Mouse (Mus musculus) myocyte (in vitro differentiated cells): ENCODE measurements at regions not wholly inside any gene's neighbourhood (a gene's known extent, or its start where the extent isn't known, plus 50 kb on each side); places are given as distances from the start of the nearest gene placed in this dataset.

Experiments used
- MYOG ChIP-seq, 3 experiments: IDR thresholded peaks; one replicate each; pipeline ENCODE4 v1.6.1; 2011; ENCODE audit warnings: control low read depth in 2 of 3, low read depth in 2 of 3, mild to moderate bottlenecking in 2 of 3; ENCODE audit not compliant: insufficient read length in 2 of 3, control insufficient read depth in 1 of 3, insufficient read depth in 1 of 3
- POLR2A ChIP-seq: IDR thresholded peaks from one replicate; pipeline ENCODE4 v1.6.1; 2011; ENCODE audit warnings: low read depth, mild to moderate bottlenecking, control low read depth, moderate library complexity; ENCODE audit not compliant: insufficient read length
- POLR2AphosphoS2 ChIP-seq: IDR thresholded peaks from one replicate; pipeline ENCODE4 v1.6.1; 2011; ENCODE audit warnings: low read depth, control low read depth; ENCODE audit not compliant: insufficient read length

DNA sequence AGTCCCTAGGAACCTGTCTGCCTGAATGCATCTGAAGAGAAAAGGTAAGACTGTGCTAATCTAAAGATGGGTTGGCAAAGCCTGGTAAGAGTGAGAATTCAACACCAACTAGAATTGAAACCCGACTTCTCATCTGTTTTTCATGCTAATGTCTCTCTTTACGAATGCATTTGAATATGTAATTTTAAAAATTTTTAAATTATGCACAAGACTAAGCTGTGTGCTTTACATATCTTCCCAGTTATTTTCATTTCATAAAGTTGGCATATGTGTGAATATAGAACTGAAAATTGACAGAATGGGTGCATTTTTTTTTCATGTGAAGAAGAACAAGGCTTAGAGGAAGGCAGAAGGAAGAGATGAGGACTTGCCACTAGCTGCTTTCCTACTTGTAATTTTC, 267.2 kb upstream of the Ube2e3 start:
- TF ChIP-seq POLR2A (no peak), POLR2AphosphoS2 (no peak), MYOG (IDR thresholded peaks at IDR 0.05; ENCODE audit: control insufficient read depth in 1 of 3, insufficient read depth in 1 of 3, insufficient read length in 2 of 3, low read depth in 2 of 3) (no peak)
